12 mouse cellular contexts compared by ENCODE assay signal in the genomic region with DNA sequence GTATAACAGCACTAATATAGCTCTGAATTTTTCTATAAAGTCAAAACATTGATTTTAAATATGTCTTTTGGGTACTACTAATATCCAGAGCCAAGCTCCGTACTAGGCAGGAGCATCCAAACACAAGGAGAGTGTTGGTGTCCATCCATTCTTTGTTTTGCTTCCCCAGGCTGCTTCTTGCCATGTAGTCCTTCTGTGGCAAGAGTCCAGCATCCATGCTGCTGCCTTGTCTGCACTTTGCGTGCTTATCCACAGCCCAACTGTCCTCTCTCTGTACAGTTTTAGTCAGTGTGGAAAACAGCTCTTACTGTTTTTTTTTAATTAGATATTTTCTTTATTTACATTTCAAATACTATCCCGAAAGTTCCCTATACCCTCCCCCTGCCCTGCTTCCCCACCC.
"Had no signal": no experiment of that assay in that cellular context is flagged by ENCODE, and none has a peak within 500 bp of the region (broad histone marks: within the 10 kb centered on the region; RNA-seq: fewer than 3 reads in every experiment).

No protein-coding gene starts in this region.

- DNase-seq: retina, postnatal 1 day; right cerebral cortex, adult 18-20 months; right cerebral cortex, postnatal 14 days; right cerebral cortex, postnatal 25 days; right cerebral cortex, postnatal 4 days; spleen, adult 18-20 months; thymus, adult 18-20 months; thymus, adult 2 months; thymus, postnatal 14 days; thymus, postnatal 25 days; thymus, postnatal 36 days; thymus, postnatal 4 days had no signal
